Mouse (Mus musculus) testis, adult 2 months (tissue): ENCODE measurements around the gene Rnf220. TPM values are rescaled to one million over a fixed set of nuclear protein-coding genes. Genes with fewer than 3 reads are reported as not detected.

Experiments used
- H3K27ac ChIP-seq: fragments of 200-500 bp; 2 replicates; pipeline ENCODE4 v1.5.1; 2012; ENCODE audit warnings: low read depth, low read length; ENCODE audit not compliant: control insufficient read depth, insufficient read depth
- H3K27me3 ChIP-seq: fragments of 200-500 bp; 2 replicates; pipeline ENCODE4 v1.6.1; 2012; ENCODE audit warnings: mild to moderate bottlenecking, low read length, moderate library complexity; ENCODE audit not compliant: control insufficient read depth, insufficient read depth
- H3K36me3 ChIP-seq: fragments of 200-500 bp; 2 replicates; pipeline ENCODE4 v1.6.1; 2012; ENCODE audit warnings: mild to moderate bottlenecking, low read length; ENCODE audit not compliant: control insufficient read depth, insufficient read depth
- H3K4me1 ChIP-seq: fragments of 200-500 bp; 2 replicates; pipeline ENCODE4 v1.6.1; 2012; ENCODE audit warnings: low read length; ENCODE audit not compliant: control insufficient read depth, insufficient read depth
- H3K4me3 ChIP-seq: fragments of 200-500 bp; 2 replicates; pipeline ENCODE4 v1.5.1; 2012; ENCODE audit warnings: low read depth, mild to moderate bottlenecking, low read length, moderate library complexity, mixed read lengths; ENCODE audit not compliant: control insufficient read depth
- CTCF ChIP-seq: fragments of 200-500 bp; IDR thresholded peaks from 2 replicates; pipeline ENCODE4 v1.5.1; 2012; ENCODE audit warnings: low read depth, mild to moderate bottlenecking, inconsistent platforms, low read length, moderate library complexity; ENCODE audit not compliant: control insufficient read depth, insufficient read depth, insufficient replicate concordance
- POLR2A ChIP-seq: fragments of 200-500 bp; IDR thresholded peaks from 2 replicates; pipeline ENCODE4 v1.6.1; 2012; ENCODE audit warnings: low read depth, mild to moderate bottlenecking, inconsistent platforms, low read length, moderate library complexity; ENCODE audit not compliant: control insufficient read depth
- polyA plus RNA-seq: library from polyadenylated mRNA; depleted of rRNA; stranded (reverse); fragments of >200 nt; gene quantifications from 2 replicates; pipeline ENCODE4 v1.2.3, GENCODE M21; 2012

Rnf220 gene
- polyA plus RNA-seq, 1 experiment: 146 TPM

DNA sequence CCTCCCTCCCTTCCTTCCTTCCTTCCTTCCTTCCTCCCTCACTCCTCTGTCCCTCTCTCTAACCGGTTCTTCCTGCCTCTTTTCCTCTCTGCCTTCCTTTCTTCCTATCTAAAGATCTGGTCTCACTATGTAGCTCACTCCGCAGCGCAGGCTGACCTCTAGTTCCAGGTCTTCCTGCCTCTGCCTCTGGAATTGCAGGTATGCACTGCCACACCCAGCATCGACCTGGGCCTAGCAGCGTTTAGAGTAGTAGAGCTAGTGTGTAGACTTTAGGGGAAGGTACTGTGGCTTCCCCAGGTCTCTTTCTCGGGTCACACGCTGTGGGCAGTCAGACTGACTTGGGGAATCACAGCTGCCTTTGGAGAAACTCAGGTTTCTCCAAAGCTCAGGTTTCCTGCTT is 191.4 kb downstream of the Rnf220 start:
- Histone ChIP-seq H3K36me3 (no peaks in the 10 kb centered on the region), H3K4me3 (no peak overlapping the region), H3K4me1 (peaks cover 14% of the 10 kb centered on the region), H3K27me3 (no peaks in the 10 kb centered on the region), H3K27ac (no peak overlapping the region)
- TF ChIP-seq CTCF (no peak), POLR2A (no peak)

DNA sequence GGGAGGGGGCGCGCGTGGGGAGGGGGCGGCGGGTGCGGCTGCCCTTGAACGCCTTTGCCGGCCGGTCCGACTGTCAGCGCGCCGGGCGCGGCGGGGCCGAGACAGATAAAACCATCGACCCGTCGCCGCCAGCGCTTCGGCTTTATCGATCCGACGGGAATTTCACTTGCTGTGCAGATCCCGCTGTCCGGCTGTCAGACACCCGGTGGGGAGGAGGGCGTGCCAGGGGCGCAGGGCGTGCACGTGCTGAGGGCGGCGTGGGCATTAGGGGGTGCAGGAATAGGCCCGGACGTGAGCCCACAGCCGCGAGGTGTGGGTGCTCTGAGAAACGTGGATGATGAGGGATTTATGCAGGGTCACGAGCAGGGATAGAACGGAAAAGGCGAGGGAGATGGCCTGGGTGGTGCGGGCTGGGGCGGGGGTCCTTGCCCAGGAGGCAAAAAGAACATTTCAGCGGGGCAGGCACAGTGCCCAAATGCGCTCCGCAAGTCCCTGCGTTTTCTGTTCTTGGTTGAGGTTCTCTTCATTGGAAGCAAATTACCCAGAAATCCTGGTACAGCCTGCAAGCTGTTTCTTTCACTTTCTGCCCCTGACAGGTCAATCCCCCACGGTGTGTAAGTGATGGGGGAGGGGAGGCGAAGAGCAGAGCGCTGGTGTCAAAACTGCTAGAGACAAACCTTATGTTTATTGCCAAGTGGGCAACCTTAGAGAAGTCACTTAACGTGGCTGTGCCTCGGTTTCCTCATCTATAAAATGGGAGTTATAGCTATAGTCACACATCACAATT is 192.4 kb downstream of the Rnf220 start:
- Histone ChIP-seq H3K27me3 (no peaks in the 10 kb centered on the region), H3K4me3 (peak overlapping the region; percentile 78), H3K36me3 (no peaks in the 10 kb centered on the region), H3K27ac (no peak overlapping the region), H3K4me1 (peaks cover 14% of the 10 kb centered on the region)
- no peak for TF ChIP-seq CTCF
- no peak for TF ChIP-seq POLR2A

DNA sequence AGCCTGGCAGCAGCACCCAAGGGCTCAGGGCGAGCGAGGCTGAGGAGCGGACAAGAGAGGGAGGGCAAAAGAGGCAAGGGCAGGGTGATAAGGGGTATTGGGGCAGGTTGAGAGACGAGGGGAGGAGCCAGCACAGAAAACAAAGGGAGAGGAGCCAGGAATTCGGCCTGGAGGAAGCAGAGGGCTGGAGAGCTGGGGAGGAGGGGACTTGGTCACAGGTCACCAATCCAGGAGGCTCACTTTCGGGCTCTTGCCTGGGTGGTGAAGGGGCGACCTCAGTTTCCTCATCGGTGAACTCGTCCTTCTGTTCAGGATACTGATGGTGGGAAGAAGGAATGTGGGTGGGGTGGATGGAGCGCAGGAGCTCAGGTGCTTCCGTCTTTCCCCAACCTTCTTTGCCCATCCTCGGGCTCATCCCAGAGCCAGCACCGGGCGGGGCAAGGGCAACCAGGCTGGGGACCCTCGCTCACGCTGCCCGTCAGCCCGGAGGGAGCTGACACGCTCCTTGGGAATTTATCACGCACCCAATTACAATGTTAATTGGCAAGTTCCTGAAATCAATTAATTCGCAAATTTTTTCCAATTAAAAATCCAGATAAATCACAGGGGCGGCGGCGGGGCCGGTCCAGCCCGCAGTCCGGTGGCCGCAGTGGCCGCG is 193.1 kb downstream of the Rnf220 start:
- TF ChIP-seq CTCF (no peak), POLR2A (0 out of 2 replicates have a peak, but pooled peaks have one; percentile 12)
- Histone ChIP-seq H3K36me3 (no peaks in the 10 kb centered on the region), H3K27ac (no peak overlapping the region), H3K4me3 (peak overlapping the region; percentile 71), H3K4me1 (peaks cover 14% of the 10 kb centered on the region), H3K27me3 (no peaks in the 10 kb centered on the region)

DNA sequence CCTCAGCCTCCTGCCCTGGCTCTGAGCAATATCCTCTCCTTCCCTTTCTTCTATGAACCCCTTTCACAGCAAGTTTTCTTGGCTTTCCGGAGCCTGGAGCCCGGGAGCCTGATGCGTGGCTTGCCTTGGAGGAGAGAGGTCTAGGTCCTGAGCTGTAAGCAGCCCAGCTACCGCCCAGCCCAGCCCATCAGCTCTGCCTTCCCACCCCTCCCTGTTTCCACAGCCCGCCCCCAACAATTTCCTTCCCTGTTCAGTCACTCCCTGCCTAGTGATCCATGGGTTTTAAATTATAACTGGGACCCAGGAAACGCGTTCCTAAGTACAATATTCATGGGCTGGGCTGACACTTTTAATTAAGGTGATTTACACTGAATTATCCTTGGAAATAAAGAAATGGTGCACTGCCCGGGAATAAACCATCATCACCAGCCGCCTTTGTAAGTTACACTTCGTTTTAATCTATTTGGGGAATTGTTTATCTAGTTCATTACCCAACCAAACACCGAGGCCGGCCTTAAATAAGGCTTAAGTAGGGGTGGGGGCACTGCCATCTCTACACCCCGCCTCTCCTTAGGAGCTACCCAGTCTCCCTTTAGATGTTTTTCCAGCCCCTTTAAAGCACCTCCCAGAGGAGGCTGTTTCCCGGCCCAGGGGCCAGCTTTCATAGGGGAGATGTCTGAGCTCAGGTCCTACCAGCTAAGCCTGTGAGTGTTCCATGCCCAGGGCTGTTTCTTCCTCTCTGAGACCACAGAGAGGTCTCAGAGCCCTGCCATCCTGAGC is 194.6 kb downstream of the Rnf220 start:
- peaks cover 14% of the 10 kb centered on the region for H3K4me1 ChIP-seq

DNA sequence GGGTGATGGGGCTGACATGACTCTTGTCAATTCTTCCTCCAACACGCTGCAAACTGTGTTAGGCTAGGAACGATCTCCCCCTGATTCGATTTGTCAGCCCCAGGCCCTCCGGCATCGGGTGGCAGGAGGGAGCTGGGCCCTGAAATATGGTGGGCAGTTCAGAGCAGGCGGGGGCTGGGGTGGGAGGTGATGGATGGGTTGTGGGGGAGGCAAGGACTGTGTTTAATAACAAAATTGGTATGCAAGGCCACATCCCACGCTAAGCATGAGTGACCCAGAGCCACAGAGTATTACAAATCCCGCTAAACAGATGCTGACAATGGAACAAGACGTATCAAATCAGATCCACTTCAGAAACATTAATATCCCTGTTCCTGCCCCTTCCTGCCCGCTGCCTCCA is 196.9 kb downstream of the Rnf220 start:
- Histone ChIP-seq H3K27me3 (no peaks in the 10 kb centered on the region), H3K27ac (no peak overlapping the region), H3K4me1 (peaks cover 14% of the 10 kb centered on the region), H3K4me3 (no peak overlapping the region), H3K36me3 (no peaks in the 10 kb centered on the region)
- no peak for TF ChIP-seq POLR2A
- no peak for TF ChIP-seq CTCF

More for the DNA sequence above, 194.6 kb downstream of the Rnf220 start:
- H3K36me3 ChIP-seq: no peaks in the 10 kb centered on the region
- H3K27me3 ChIP-seq: no peaks in the 10 kb centered on the region
- TF ChIP-seq POLR2A: no peak
- no peak for TF ChIP-seq CTCF
- no peak overlapping the region for H3K4me3 ChIP-seq
- no peak overlapping the region for H3K27ac ChIP-seq

DNA sequence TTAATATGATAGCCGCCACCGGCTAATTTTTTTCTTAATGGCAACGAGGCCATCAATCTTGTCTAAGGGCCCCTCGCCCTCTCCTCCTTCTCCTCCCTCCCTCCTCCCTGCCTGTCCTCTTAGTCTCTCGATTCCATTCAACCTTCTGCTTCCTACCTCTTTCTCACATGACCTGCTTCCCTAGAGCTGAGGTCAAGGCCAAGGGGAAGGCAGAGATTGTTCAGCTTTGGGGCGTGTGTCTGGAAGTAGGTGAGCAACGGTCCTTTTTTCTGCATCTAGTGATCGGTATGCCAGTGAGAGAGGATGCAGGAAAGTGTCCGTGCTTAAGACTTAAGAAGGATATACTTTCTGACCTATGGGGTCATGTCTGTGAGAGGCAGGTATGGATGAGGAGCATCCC is 199.0 kb downstream of the Rnf220 start:
- H3K36me3 ChIP-seq: no peaks in the 10 kb centered on the region
- no peaks in the 10 kb centered on the region for H3K27me3 ChIP-seq
- no peak for TF ChIP-seq CTCF
- H3K27ac ChIP-seq: no peak overlapping the region
- no peaks in the 10 kb centered on the region for H3K4me1 ChIP-seq
- no peak overlapping the region for H3K4me3 ChIP-seq

DNA sequence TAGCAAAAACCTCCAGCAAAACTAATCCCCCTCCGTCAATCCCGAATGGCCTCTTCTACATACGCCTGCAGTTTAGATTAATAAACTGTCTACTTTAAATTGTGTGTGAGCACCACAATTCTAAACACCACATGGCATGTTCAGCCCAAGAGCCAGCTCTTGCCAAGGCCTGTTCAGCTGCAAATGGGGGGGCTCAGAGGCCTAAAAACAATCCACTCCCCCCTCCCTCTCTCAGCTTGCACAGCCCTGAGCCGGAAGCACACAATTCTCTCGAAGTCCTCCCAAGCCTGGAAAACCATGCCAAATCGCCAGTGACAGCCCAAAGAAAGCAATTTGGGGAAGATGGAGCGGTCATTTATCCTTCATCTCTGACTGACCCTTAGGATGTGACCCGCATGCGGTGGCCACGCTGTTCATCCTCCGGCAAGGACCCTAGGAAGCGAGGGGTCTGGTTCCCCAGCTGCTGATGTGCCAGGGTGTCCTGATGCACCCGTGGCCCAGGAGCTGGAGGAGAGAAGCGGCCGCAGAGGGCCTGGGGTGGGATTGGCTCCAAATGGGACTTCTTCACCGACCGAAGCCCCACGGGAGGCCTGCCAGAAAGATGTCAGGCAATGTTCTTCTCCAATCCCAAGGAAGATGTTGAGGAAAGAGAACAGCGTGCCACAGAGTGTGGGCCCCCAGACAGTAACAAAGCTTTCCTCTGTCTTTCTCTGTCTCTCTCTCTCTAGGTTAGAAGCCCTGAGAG is 199.8 kb downstream of the Rnf220 start:
- Histone ChIP-seq H3K27me3 (no peaks in the 10 kb centered on the region), H3K4me1 (no peaks in the 10 kb centered on the region), H3K4me3 (no peak overlapping the region), H3K27ac (no peak overlapping the region), H3K36me3 (no peaks in the 10 kb centered on the region)
- TF ChIP-seq POLR2A: no peak
- TF ChIP-seq CTCF: no peak
